Mouse (Mus musculus) heart, adult 2 months (tissue): ENCODE data around the gene Art2b. TPM values are rescaled to one million over a fixed set of nuclear protein-coding genes. Genes with fewer than 3 reads are reported as not detected.
"Not testable (repeated sequence)": the region's sequence is repeated elsewhere in the genome, so short reads cannot be mapped to it uniquely, and the experiment has no call there.

ENCODE experiments used
- DNase-seq, 2 experiments: peaks; one replicate each; pipeline ENCODE4 v3.0.0; 2021
- H3K27ac ChIP-seq: fragments of 200-600 bp; 2 replicates; pipeline ENCODE4 v1.8.1; 2022
- H3K27me3 ChIP-seq: fragments of 200-500 bp; 2 replicates; pipeline ENCODE4 v1.6.1; 2012; ENCODE audit warnings: mild to moderate bottlenecking, low read length, inconsistent platforms, mixed read lengths; ENCODE audit not compliant: control insufficient read depth, insufficient read depth
- H3K36me3 ChIP-seq: fragments of 200-500 bp; 2 replicates; pipeline ENCODE4 v1.6.1; 2012; ENCODE audit warnings: low read length, inconsistent platforms; ENCODE audit not compliant: control insufficient read depth, insufficient read depth
- H3K4me1 ChIP-seq: fragments of 200-500 bp; 2 replicates; pipeline ENCODE4 v1.6.1; 2011; ENCODE audit warnings: low read length; ENCODE audit not compliant: control insufficient read depth, insufficient read depth
- H3K4me3 ChIP-seq: fragments of 200-600 bp; 2 replicates; pipeline ENCODE4 v1.8.1; 2022
- H3K79me2 ChIP-seq: fragments of 200-500 bp; replicated peaks from 2 replicates; pipeline ENCODE4 v1.6.1; 2012; ENCODE audit warnings: mild to moderate bottlenecking, inconsistent platforms, low read length, moderate library complexity, mixed read lengths; ENCODE audit not compliant: control insufficient read depth, insufficient read depth
- H3K9ac ChIP-seq: fragments of 200-500 bp; 2 replicates; pipeline ENCODE4 v1.6.1; 2012; ENCODE audit warnings: low read depth, mild to moderate bottlenecking, control low read depth, inconsistent platforms, low read length, mixed read lengths
- CTCF ChIP-seq: fragments of 200-600 bp; IDR thresholded peaks from 2 replicates; pipeline ENCODE4 v1.8.1; 2022; ENCODE audit warnings: antibody characterized with exemption, mild to moderate bottlenecking, moderate library complexity
- EP300 ChIP-seq: fragments of 200-500 bp; IDR thresholded peaks from 2 replicates; pipeline ENCODE4 v1.6.1; 2011; ENCODE audit warnings: low read depth, low read length, control low read depth; ENCODE audit not compliant: insufficient read depth
- POLR2A ChIP-seq: fragments of 200-500 bp; IDR thresholded peaks from 2 replicates; pipeline ENCODE4 v1.6.1; 2011; ENCODE audit warnings: mild to moderate bottlenecking, low read depth, low read length, control low read depth; ENCODE audit not compliant: insufficient read depth
- WGBS: fragments of 180-500 bp; shearing (Covaris S2); methylation state at CpG from one replicate; pipeline ENCODE4 v1.1.7; 2018; 5-methylcytosine and 5-hydroxymethylcytosine counted together
- intact Hi-C: fragments of 180-260 bp; cut with DNase I; formaldehyde crosslinking; loops from one replicate; pipeline ENCODE4 v1.15.1; 2025
- polyA plus RNA-seq: library from polyadenylated mRNA; depleted of rRNA; stranded (reverse); fragments of >200 nt; gene quantifications from 2 replicates; pipeline ENCODE4 v1.2.3, GENCODE M21; 2012
- total RNA-seq, 2 experiments: library from RNA; stranded (reverse); gene quantifications; 2 replicates each; pipeline ENCODE4 v1.2.3; 2021

The Art2b gene
- total and polyA plus RNA-seq, 3 experiments, result 0.18 to 0.21 TPM; not detected in 1

DNA sequence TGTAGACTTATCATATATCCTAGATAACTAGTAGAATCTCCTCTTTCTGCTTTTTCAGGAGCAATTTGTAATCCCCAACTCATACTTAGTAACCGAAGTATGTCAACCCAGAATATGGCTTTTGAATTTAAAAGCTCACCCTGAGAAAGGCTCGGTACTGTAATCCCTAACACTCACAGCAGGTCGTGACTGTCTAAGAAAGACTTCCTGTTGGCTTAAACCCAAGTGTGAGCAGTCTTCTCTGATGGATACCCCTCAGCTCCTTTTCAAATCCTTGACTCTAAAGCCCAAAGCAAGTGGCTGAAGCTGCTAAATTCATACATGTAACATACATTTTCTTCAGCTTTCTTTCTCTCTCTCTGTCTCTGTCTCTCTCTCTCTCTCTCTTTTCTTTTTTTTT is 11.0 kb downstream of the Art2b start:
- Histone ChIP-seq H3K36me3 (no peaks in the 10 kb centered on the region), H3K4me3 (no peak overlapping the region), H3K9ac (no peak overlapping the region), H3K27ac (no peak overlapping the region), H3K27me3 (no peaks in the 10 kb centered on the region), H3K79me2 (no peaks in the 10 kb centered on the region), H3K4me1 (no peaks in the 10 kb centered on the region)
- 36% methylated on average over 3 of the region's 3 CpGs for WGBS
- TF ChIP-seq CTCF (no peak), POLR2A (no peak), EP300 (no peak)
- no peak for DNase-seq
- intact Hi-C loops, result no loop called here

DNA sequence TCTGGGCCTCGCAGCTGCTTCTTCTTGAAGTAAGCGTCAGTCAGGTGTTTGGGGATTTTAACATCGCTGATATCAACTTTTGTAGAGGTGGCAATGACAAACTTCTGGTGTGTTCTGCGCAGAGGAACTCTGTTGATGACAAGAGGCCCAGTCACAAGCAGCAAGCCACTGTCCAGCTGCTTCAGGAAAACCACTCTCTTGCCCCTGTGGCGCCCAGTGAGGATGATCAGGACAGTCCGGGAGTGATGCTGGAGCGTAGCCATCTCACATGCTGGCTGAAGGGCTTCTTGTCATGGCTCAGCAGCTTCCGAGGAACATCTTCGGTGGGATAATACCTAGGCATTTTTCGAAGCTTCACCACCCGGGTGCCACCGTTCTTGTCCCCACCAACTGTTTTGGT is 11.8 kb downstream of the Art2b start:
- intact Hi-C loops, H3K27me3 ChIP-seq, DNase-seq, H3K79me2 ChIP-seq, H3K4me3 ChIP-seq, H3K36me3 ChIP-seq, H3K27ac ChIP-seq, H3K4me1 ChIP-seq, H3K9ac ChIP-seq: not testable (repeated sequence)
- 86% methylated on average over 12 of the region's 12 CpGs for WGBS

DNA sequence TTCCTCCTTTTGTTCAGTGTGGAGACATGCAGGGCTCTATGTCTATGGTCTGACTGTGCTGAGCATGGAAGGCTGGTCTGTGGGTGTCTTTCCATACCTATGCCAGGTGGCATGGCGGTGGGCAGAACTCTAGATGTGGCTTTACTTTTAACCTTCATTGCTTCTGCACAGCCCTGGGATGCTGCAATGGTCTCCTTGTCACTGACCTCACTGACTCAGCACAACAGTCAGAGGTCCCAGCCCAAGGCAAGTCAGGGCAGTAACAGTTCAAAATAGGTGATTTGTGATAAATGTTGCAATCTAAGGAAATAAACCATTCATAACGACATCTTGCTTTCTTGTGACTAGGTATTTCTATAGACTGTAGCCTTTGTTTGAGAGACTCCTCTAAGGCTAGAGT is 21.3 kb downstream of the Art2b start:
- H3K9ac ChIP-seq, result no peak overlapping the region
- no peaks in the 10 kb centered on the region for H3K4me1 ChIP-seq
- no peak overlapping the region for H3K27ac ChIP-seq
- TF ChIP-seq POLR2A (no peak), EP300 (no peak), CTCF (no peak)
- H3K4me3 ChIP-seq, result no peak overlapping the region
- no peak for DNase-seq
- intact Hi-C loops, result no loop called here
- 86% methylated on average over 2 of the region's 2 CpGs for WGBS
- H3K79me2 ChIP-seq, result no peaks in the 10 kb centered on the region
- no peaks in the 10 kb centered on the region for H3K36me3 ChIP-seq
- H3K27me3 ChIP-seq, result no peaks in the 10 kb centered on the region

DNA sequence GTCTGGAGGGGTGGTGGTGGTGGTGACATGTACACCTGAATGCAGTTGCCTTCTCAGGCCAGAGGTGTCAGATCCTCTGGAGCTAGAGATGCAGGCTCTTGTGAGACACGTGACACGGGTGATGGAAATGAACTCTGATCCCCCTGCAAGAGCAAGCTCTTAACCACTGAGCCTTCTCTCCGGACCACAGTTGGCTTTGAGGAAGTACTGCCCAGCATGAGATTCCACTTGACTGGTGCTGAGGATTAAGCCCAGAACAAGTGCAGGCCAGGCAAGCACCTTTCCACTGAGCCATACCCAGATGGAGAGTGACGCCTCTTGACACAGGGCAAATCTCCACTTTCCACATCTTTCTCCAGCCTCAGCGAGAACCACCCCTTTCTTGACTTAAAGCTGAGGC is 26.0 kb downstream of the Art2b start:
- H3K27me3 ChIP-seq, intact Hi-C loops, H3K36me3 ChIP-seq, H3K79me2 ChIP-seq, H3K9ac ChIP-seq, H3K27ac ChIP-seq, DNase-seq, H3K4me3 ChIP-seq, H3K4me1 ChIP-seq: not testable (repeated sequence)
- WGBS, result 53% methylated on average over 5 of the region's 5 CpGs

GRCm38 (mm10) chr7:101557391-101557790 is 28.0 kb downstream of the Art2b start:
- intact Hi-C loops, result no loop called here
- 43% methylated on average over 1 of the region's 1 CpGs for WGBS

DNA sequence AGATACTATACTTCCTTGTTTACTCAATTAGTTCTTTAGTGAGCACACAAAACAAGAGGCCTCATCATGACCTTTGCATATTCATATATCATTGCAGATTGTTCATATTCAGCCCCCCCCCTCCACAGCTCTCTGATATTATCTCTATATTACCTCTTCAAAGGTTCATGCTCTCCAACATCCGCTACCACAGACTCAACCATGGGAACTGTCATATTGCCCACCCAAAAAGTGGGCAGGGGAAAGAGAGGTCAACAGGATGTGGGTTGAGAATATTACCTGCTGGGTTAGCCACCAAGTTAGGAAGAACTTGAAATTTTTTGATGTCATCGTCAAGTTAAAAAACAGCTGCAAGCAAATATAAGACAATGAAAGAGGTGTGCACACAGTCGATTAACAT is 29.9 kb downstream of the Art2b start:
- H3K27me3 ChIP-seq, H3K4me3 ChIP-seq, H3K27ac ChIP-seq, H3K79me2 ChIP-seq, DNase-seq, H3K4me1 ChIP-seq, intact Hi-C loops, H3K9ac ChIP-seq, H3K36me3 ChIP-seq: not testable (repeated sequence)
- whole genome bisulfite sequencing, result 79% methylated on average over 3 of the region's 3 CpGs

More at GRCm38 (mm10) chr7:101557391-101557790, 28.0 kb downstream of the Art2b start:
- Histone ChIP-seq H3K4me1 (no peaks in the 10 kb centered on the region), H3K9ac (no peak overlapping the region), H3K4me3 (no peak overlapping the region), H3K27me3 (no peaks in the 10 kb centered on the region), H3K79me2 (no peaks in the 10 kb centered on the region), H3K36me3 (no peaks in the 10 kb centered on the region), H3K27ac (no peak overlapping the region)
- no peak for DNase-seq
- TF ChIP-seq EP300 (no peak), CTCF (no peak), POLR2A (no peak)

- Histone ChIP-seq H3K79me2 (no peaks in the 10 kb centered on the region), H3K27me3 (no peaks in the 10 kb centered on the region), H3K9ac (no peak overlapping the region), H3K4me3 (no peak overlapping the region), H3K27ac (no peak overlapping the region), H3K36me3 (no peaks in the 10 kb centered on the region), H3K4me1 (no peaks in the 10 kb centered on the region)
- no peak for DNase-seq
- TF ChIP-seq EP300 (no peak), CTCF (no peak), POLR2A (no peak)
- 89% methylated on average over 1 of the region's 1 CpGs for WGBS
- intact Hi-C loops, result no loop called here
Observed at GRCm38 (mm10) chr7:101551530-101551929, 33.9 kb downstream of the Art2b start.
